Mouse (Mus musculus): ENCODE data around the gene Myef2. TPM values are rescaled to one million over a fixed set of nuclear protein-coding genes. Genes with fewer than 3 reads are reported as not detected.
A peak's percentile ranks its signal among the peaks of the same experiment; 100 is the strongest.

The Myef2 gene
- total RNA-seq, 2 experiments from 2014 or later, result 118 to 121 TPM

GRCm38 (mm10) chr2:125073056-125073780 lies 50.2 kb downstream of the Myef2 start:
- intact Hi-C loops (cut with DNase I), result no loop called here
- no peak for DNase-seq (ENCODE audit: extremely low spot score in 1 of 2, low spot score in 2 of 2)

GRCm38 (mm10) chr2:125068696-125069095 lies 54.8 kb downstream of the Myef2 start:
- intact Hi-C loops (cut with DNase I), result no loop called here

GRCm38 (mm10) chr2:125067894-125068293 lies 55.6 kb downstream of the Myef2 start, which contains the start of gene Slc24a5:
Gene Slc24a5 (plus strand): TSS chr2:125068124.
- DNase-seq (ENCODE audit: extremely low spot score in 1 of 2, low spot score in 2 of 2), result peak in 1 of 2 experiments; percentile 37
- intact Hi-C loops (cut with DNase I), result no loop called here

More at GRCm38 (mm10) chr2:125068696-125069095, 54.8 kb downstream of the Myef2 start:
- no peak for DNase-seq (ENCODE audit: extremely low spot score in 1 of 2, low spot score in 2 of 2)

- intact Hi-C loops (cut with DNase I), result no loop called here
- no peak for DNase-seq (ENCODE audit: extremely low spot score in 1 of 2, low spot score in 2 of 2)
These were observed 56.1 kb downstream of the Myef2 start for GRCm38 (mm10) chr2:125067373-125067772.

GRCm38 (mm10) chr2:125062944-125063343 lies 60.5 kb downstream of the Myef2 start:
- DNase-seq (ENCODE audit: extremely low spot score in 1 of 2, low spot score in 2 of 2), result no peak
- intact Hi-C loops (cut with DNase I), result no loop called here

- DNase-seq (ENCODE audit: extremely low spot score in 1 of 2, low spot score in 2 of 2), result no peak
- intact Hi-C loops (cut with DNase I), result no loop called here
These were observed 62.0 kb downstream of the Myef2 start for GRCm38 (mm10) chr2:125061451-125061850.

GRCm38 (mm10) chr2:125057250-125057815 lies 66.1 kb downstream of the Myef2 start:
- intact Hi-C loops (cut with DNase I), result loop anchor here (2.0 kb wide), 1 partner anchor 131 kb away; no protein-coding TSS in a partner anchor
- DNase-seq (ENCODE audit: extremely low spot score in 1 of 2, low spot score in 2 of 2), result peak; percentile 30 to 37

GRCm38 (mm10) chr2:125055316-125055903 lies 68.1 kb downstream of the Myef2 start:
- intact Hi-C loops (cut with DNase I), result no loop called here
- DNase-seq (ENCODE audit: extremely low spot score in 1 of 2, low spot score in 2 of 2), result no peak

Other genes with a start within 250 kb of the Myef2 start
- under 1 TPM in 1 of 2 experiments, not detected in 1; 0.26 TPM for gene Slc24a5, start 55.5 kb downstream of the Myef2 start, total RNA-seq (2021)
- 10 to 100 TPM in 1 of 2 experiments, 1 to 10 TPM in 1; 7.0 to 11.4 TPM for gene Ctxn2, start 13.0 kb upstream of the Myef2 start, total RNA-seq (2021)
- gene Slc12a1, start 28.8 kb upstream of the Myef2 start, total RNA-seq (2021), result under 1 TPM in 1 of 2 experiments, not detected in 1; 0.17 TPM
- 10 to 100 TPM; 37.8 to 39.3 TPM for gene Dut, start 123.5 kb upstream of the Myef2 start, total RNA-seq (2021)